Mouse (Mus musculus): ENCODE measurements around the gene Washc2. TPM values are rescaled to one million over a fixed set of nuclear protein-coding genes. Genes with fewer than 3 reads are reported as not detected.
"Not testable (repeated sequence)": the region's sequence is repeated elsewhere in the genome, so short reads cannot be mapped to it uniquely, and the experiment has no call there.

Washc2 gene
- total RNA-seq (2021) (10 to 100 TPM; 44.2 to 45.8 TPM), polyA plus RNA-seq (2012; rRNA removed) (44.6 and 51.4 TPM in 2 replicates)
- long read RNA-seq, full-length matches to known transcripts = 20 of 38 reads
- long read RNA-seq, partial matches to known transcripts = 9 of 38 reads
- long read RNA-seq, other reads (novel, unspliced or antisense) = 9 of 38 reads

DNA sequence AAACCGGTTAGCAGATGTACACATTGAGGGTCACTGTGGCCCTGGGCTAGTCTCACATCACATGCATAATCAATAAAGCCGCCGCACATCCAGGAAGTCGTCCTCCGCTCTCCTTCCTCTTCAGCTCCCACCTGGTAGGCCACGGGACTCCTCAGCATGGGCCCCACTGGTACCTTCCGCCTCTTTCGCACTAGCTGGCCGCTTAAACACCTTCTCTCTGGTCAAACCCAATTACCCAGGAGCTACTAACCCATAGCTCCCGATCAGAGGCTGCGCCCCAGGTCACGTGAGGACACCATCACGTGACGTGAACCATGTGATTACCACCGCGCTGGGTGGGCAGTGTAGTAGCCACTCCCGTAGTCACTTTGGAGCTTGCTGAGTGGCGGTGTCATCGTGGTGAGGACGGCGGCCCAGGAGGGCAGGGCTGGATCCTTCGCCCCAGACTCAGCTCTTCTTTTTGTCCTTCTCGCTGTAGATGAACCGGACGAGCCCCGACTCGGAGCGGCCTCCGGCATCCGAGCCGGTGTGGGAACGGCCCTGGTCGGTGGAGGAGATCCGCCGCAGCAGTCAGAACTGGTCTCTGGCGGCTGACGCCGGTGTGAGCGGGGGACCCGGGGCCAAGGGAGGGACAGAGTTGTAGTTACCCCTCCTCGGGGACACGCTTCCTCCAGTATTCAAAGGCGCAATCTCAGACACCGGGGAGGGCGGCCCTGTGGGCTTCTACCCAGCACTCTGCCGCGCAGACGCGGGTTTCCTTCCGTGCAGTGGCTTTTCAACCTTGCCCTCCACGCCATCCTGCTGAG, at the start of gene Washc2:
Gene Washc2 (plus strand): TSS at position 310 of the 806 bp plus-strand sequence.
- DNase-seq = peak; percentile 96

DNA sequence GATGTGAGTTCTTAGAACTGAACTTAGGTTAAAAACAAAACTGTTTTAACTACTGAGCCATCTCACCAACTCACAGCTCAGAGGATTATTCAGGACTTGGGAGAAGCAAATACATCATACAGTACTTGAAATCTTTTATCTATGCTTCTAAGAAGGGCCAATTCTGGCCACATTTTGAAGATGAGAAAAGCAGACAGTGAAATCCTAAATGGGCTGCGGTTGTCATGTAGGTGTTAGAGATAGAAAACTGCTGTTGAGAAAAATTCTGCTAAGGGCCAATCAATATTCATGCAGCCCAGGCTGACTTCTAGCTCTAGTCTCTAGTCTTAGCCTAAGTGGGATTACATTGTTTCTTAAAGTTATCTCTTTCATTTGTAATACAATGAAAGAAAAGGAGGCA, 41.5 kb upstream of the Washc2 start:
- DNase-seq = no peak

DNA sequence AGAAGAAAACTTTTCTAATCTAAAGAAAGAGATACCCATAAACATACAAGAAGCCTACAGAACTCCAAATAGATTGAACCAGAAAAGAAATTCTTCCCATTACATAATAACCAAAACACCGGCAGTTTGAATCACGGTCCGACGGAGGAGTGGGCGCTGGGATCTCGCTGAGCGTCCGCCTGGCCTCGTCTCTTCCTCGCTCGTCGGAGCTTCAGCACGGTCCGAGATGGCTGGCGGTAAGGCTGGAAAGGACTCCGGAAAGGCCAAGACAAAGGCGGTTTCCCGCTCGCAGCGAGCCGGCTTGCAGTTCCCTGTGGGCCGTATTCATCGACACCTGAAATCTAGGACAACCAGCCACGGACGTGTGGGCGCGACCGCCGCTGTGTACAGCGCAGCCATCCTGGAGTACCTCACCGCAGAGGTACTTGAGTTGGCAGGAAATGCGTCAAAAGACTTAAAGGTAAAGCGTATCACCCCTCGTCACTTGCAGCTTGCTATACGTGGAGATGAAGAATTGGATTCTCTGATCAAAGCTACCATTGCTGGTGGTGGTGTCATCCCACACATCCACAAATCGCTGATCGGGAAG, 34.2 kb upstream of the Washc2 start:
- not testable (repeated sequence) for DNase-seq

DNA sequence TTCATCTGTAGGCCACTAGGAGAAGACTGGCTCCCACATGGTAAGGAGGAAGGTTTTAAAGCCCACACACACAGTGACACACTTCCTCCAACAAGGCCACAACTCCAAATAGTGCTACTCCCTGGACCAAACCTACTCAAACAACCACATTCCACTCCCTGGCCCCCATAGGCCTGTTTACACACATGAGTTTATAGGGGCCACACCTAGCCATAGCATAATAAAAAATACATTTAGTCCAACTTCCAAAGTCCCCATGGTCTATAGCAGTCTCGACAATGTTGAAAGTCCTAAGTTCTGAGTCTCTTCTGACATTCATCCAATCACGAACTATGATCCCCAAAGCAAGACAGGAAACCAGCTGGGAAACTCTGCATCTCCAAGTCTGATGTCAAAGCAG, 29.5 kb upstream of the Washc2 start:
- no peak for DNase-seq

DNA sequence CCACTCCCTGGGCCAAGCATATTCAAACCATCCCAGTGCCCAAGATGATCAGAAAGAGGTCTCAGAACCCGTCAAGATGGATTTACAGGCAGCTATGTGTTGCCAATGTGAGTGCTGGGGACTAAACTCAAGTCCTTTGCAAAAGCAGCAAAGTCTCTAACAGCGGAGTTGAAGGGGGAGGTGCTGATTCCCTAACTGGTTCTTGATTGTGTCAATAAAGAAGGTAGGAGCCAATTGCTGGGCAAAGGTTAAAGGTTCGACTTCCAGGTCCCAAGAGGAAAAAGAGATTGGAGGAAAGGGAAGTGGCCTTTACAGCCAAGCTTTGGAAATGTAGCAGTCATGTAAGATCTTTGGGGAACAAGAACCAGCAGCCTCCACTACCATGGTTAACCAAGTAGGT, 27.1 kb upstream of the Washc2 start:
- DNase-seq = peak; percentile 18

DNA sequence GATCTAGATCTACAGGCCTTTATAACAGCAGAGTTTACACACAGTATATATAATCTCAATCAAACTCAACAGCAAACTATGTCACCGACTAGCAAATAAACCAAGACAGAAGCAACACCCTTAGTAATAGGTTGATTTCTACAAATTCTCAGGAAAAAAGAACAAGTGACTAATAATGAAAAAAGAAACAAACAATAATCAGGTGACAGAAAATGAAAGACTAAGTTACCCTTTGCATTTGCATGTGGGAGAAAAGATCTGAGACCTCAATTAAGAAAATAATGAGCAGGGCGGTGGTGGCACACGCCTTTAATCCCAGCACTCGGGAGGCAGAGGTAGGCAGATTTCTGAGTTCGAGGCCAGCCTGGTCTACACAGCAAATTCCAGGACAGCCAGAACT, 24.3 kb upstream of the Washc2 start:
- no peak for DNase-seq

DNA sequence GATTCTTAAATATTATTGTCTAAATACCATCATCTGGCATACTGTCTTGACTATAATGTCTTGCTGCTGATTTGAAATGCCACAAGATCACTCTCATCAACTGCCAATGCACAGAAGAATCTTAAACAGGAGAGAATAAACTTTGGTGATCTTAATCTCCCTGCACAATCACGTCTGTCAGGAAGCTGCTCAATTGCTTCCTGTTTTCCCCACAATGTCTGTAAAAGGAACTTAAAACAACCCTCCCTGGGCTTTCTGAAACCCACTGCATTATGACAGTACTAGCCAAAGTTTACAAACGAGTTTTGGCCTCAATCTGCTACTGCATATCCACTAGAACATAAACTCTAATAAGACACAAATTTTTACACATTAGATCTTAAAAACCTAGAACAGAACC, 21.4 kb upstream of the Washc2 start:
- no peak for DNase-seq

DNA sequence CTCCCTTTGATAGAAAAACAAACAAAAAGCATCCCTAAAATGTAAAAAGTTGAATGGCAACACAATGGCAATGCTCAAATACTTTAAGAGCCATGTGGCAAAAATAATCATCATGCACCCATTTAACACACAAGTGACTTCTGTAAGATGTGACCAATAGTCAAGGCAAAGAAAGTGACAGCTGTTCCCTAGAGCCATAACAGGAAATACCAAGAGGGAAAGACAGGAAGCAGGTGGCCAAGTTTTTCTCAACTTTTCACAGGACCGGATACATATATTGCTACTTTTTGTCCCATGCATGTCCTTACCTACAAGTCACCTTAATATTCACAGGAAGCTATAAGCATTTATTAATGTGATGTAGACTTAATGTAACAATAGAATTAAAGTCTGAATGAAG, 18.4 kb upstream of the Washc2 start:
- DNase-seq = no peak

DNA sequence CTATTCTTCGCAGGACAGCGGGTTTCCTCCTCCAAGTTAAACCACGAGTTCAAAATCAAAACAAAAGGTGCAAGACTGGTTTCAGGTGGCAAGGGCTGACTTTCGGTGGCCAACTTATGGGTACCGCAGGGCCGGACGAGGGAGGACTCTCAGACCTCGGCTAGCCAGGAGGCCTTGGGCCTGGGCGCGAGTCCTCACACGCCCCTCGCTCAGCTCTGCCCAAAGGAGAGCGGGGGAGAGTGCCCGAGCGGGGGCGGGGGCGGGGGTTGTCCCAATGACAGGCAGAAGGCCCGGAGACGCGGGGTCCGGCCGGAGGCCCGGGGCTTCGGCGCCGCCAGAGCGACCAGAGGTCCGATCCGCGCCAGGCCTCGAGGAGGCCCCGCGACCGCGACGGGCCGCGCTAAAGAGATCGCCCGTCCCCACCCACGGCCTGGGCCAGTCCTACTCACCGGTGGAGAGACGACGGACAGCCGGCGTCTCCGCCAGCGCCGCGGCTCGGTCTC, 15.0 kb upstream of the Washc2 start:
- DNase-seq = no peak

DNA sequence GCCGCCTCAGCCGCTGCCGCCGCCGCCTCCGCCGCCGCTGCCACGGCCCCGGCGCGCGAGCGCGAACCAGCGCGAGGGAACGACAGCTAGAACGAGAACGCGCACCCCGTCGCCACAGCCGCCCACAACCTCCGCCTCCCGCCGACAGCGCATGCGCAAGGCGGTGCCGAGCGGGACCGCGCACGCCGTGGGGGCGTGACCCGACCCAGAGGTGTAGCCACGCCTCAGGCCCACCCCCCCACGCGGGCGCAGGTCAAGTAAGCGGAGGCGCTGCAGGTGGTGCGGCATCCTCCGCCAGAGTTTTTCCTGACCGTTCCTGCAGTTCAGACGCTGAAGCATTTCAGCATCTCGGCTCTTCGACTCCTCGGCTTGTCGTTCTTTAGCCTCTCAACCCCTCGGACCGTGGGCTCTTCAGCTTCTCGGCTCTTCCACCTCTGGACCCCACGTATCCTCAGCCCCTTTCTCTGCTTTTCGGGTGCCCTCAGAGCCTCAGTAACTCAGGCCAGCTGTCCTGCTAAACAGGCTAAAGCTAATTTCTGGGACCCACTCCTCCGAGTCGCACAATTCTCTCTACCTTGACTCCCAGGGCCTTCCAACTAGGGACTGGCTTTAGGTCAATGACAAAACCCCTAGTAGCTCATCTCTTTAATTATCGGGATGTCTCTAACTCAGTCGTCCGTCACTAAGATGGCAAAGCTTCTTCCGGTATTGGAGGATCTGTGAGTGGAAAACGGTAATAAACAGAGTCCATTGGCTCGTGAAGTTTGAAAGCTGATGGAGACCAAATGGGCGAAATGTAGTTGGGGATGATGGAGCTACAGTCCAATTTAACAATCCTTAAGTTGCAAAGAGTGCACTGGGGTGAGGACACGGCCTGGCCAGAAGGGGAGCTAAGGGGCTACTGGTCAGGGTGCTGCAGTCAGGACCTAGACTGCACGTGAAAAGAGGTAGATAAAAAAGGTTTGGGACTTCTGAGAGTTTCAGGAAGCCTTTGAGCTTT, 14.1 kb upstream of the Washc2 start, which contains the start of gene Tmcc1:
Gene Tmcc1 (minus strand): TSS at position 93 of the 1,000 bp plus-strand sequence.
- peak; percentile 100 for DNase-seq

DNA sequence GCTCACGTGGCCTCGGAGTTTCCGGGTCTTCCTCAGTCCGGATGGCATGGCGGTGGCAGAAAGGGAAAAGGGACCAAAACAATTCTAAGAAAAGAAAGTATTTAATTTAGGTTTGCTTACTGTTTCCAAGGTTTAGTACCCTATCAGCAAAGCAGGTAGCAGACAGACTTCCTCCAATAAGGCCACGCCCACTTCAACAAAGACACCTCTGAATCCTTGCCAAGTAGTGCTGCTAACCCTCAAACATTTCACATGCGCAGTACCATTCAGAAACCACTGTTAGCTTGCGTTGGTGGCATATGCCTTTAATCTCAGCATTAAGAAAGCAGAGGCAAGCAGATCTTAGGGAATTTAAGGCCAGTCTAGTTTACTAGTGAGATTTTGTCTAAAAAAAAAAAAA, 12.0 kb upstream of the Washc2 start:
- DNase-seq = no peak

DNA sequence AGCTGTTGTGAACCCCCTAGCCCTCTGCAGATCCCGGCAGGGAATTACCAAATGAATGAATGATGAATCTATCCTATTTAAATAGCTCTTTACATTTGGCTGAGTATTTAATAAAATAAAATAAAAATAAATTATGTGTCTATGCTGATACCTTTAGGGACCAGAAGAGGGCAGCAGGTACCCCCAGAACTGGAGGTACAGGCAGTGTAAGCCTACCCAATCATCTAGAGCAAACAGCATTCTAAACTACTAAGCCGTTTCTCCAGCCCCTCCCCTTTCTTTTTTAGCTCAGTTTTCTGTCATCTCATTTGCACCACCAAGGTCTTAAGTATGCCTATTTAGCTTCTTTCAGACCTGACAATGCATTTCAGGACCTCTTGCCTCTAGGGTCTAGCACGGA, 9.7 kb upstream of the Washc2 start:
- DNase-seq = no peak

DNA sequence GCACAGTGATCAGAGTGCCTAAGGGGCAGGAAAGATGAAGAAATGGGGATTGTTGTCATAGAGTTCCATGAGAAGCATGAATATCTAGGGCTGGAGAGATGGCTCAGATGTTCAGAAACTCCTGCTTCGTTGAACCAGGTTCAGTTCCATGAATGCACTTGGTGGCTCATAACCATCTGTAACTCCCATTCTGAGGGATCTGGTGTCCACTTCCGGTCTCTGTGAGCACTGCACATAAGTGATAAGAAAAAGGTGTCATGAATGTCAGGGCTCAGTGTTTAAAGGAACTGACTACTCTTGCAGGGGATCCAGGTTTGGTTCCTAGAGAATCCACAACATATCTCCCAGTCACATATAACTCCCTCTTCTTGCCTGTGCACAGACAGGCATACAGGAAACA, 8.2 kb upstream of the Washc2 start:
- no peak for DNase-seq

DNA sequence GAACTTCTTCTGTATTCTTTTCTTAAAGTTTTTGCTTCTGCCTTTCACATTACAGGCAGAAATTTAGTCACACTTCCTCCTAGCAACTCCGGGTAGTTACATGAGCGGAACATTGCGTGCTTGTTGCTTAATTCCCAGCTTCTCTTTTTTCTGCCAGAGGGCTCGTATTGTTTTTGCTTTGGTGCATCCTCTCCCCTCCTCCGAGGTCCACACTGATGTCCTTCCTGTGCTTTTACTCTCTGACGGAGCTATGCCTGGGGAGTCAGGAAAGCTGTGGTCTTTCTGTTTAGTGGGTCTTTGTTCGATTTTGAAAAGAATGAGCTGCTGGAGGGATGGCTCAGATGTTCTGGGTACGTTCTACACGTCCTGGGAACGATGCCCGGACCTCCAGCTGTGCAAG, 19.9 kb downstream of the Washc2 start:
- peak; percentile 7 for DNase-seq

DNA sequence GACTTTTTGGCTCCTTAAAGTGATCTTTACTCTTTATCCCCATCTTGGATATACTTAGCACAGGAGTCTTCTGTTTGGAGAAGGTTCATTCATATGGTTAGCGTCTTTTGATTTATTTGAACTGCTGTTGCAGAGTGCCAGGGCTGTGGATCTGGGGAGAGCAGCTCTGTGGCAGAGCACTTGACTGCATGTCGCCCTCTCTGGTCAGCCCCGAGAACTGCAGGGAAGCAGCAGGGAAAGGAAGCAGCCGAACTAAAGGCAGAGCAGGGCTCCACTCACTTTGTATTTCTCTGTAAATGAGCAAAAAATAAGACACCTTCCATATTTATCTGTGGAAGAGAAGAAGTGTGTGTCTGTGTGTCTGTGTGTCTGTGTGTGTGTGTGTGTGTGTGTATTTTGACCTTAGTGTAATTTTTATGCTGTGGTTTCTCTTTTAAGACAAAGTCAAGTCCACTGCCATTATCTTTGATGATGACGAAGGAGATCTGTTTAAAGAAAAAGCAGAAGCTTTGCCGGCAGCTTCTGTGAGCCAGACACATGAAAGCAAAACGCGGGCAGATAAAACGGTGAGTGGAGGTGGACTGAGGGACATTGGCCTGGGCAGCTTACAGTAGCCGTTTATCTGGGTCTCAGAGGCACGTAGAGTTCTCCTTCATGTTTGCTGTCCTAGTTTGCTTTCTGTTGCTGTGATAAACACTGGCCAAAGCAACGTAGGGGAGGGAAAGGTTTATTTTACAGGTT, 21.1 kb downstream of the Washc2 start:
- peak; percentile 76 for DNase-seq

DNA sequence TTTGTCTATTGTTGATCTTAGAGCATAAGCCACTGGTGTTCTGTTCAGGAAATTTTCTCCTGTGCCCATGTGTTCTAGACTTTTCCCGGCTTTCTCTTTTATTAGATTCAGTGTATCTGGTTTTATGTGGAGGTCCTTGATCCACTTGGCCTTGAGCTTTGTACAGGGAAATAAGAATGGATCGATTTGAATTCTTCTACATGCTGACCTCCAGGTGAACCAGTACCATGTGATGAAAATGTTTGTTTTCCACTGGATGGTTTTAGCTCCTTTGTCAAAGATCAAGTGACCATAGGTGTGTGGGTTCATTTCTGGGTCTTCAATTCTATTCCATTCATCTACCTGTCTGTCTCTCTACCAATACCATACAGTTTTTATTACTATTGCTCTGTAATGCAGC, 27.0 kb downstream of the Washc2 start:
- DNase-seq = not testable (repeated sequence)

DNA sequence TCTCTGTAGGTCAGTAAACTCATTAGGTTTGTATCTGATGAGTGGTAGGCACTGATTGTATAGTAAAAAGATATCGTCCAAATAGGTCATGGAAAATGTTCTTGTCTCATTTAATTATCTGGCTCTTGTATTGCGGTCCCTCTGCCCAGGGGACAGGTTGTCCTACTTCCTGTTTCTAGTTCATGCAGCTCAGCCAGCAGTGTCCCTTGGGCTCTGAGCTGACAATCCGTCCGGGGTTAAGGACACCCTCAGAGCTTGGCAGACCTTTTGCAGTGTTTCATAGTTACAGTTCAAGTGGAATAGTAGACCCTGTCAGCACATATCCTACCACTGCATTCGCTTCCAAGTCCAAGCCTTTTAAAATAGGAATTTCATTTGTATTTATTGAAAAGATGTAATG, 27.5 kb downstream of the Washc2 start:
- peak; percentile 17 for DNase-seq

DNA sequence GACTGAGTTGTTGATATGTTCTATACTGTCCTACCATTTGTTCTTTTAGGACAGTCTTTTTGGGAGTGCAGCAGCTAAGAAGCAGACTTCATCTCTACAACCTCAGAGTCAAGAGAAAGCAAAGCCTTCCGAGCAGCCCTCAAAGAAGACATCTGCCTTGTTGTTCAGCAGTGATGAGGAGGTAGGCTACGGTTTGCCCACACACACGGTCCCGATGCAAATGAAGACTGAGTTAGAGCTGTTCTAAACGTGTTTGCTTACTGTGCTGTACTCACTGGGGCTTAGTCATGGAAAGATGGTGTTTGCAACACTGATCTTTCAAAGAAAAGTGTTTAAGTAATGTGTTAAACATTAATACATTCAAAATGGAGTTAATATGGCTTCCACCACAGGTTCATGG, 30.2 kb downstream of the Washc2 start:
- no peak for DNase-seq

DNA sequence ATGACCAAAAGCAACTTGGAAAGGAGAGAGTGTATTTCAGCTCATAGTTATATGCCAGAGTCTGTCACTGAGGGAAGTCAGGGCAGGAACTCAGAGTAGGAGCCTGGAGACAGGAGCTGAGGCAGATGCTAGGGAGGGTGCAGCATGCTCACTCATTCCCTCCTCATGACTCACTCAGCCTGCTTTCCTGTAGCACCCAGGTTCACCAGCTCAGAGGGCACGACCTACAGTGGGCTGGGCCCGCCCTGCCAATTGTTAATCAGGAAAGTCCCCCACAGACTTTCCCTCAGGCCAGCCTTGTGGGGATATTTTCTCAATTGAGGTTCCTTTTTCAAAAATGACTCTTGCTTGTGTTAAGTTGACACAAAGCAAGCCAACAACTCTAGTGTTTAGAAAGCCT, 32.5 kb downstream of the Washc2 start:
- no peak for DNase-seq

DNA sequence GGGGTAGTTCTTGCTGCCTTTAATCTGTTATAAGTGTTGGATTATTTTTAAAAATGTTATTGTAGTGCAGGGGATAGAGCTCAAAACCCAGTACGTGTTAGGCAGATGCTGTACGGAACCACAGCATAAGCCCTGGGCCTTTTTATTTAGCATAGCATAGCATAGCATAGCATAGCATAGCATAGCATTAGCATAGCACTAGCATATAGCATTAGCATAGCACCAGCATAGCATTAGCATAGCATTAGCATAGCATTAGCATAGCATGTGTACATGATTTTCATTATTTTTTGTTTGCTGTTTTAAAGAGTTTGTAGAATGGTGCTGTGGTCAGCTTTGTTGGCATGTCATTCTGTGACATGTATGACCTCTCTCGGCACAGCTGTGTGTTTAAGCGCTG, 51.8 kb downstream of the Washc2 start:
- DNase-seq = no peak

DNA sequence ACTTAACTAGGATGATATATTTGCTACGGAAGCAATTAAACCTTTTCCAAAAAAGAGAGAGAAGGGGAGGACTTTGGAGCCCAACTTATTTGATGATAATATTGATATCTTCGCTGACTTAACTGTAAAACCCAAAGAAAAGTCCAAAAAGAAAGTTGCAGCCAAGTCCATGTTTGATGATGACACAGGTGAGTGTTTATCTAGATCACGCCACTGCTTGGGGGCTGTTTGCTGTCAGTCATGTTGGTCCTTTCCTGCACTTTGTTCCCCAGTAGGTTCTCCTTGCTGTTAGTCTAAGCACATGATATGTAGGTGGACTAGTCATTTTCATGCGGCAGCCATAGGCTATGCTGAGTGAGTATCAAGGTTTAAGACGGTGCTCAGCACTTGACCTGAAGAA, 52.6 kb downstream of the Washc2 start:
- no peak for DNase-seq

Data from adrenal gland, adult 2 months (tissue).